Mouse (Mus musculus): ENCODE measurements around the gene Asb6.

The Asb6 gene

DNA sequence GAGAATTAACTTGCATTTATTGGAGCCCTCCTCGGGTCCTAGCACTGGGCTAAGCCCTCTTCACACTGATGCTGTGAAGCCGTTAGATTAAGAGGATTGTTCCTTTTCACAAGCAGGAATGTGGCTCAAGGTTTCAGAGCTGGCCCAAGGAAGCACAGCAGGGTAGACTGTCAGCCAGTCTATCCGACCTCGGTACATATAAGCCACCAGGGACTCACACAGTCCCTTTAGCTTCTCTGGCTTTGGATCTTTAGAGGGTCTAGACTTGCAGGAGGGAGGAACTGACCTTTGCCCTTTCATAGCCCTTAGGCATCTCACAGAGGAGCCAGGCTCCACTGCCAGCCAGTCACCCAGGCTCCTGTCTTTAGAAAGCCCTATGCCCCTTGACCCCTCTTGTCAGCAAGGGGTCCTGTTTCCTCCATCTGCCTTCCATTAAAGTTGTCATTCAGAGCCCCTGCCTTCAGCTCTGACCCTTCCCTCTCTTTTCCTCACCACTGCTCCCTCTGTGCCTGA is at the start of gene Asb6:
Gene Asb6 (minus strand): TSS at position 51 of the 513 bp plus-strand sequence.
- no peak for DNase-seq

DNA sequence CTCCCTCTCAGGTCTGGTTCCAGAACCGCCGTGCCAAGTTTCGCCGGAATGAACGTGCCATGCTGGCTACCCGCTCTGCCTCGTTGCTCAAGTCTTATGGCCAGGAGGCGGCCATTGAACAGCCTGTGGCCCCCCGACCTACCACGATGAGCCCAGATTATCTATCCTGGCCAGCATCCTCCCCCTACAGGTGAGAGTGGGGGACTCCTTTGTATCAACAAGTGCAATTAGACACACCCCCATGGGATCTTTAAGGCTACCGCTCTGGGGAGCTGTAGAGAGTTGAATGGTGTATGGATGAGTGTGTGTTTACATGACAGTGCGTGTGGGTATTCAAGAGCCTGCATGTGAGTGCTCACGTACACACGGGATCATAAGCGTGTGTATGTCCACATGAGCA is 49.3 kb upstream of the Asb6 start:
- DNase-seq = no peak

DNA sequence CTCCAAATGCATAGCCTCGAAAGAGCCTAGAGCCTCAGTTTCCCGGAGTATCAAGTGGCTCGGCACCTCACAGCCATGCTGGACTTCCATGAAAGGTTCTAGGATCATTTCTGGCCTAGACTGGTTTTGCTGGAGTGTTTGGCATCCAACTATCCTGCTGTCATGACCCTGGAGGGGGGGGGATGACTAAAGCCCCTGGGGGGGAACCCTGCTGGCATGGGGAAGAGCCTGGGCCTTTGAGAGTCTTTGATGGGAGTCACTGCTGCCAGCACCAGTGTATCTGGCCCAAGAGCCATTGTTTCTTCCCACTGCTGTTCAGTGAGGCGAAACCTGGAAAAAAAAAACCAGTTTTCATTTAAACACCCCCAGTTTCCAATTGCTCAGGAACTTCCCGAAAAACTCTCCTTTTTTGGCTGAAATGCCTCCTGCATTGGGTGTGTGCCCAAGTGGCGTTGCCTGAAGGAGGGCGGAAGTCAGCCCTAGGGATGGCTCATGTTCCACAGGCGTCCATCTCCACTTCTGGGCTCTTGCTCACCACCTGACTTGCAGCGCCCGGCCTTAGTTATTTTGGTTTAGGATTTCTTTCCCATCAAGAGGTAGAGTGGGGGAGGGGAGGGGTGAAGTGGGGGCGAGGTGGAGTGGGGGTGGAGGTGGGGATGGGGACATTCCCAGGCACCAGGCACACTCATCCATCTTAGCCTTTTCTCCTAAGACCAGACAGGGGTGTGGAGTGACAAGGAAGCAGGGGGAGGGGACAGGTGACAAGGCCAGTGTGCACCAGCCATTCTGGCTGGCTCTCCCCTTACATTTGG is 45.7 kb upstream of the Asb6 start:
- no peak for DNase-seq

DNA sequence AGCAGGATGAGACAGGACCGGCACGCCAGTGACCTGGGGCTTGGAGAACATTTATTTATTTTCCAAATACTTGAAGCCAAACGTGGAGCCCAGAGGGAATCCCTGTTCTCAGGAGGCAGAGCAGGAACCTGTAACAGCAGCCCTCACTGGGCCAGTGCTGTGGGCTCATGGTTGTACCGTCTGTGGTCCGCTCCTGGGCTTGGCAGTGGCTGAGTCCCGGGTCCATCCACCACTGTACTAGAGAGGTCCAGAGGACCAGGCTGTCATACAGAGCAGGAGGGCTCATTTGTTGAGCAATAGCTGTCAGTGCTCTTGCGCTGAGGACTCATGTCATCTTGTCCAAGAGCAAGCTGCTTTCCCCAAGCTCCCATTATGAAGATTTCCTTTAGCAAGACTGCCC is 45.0 kb upstream of the Asb6 start:
- no peak for DNase-seq

DNA sequence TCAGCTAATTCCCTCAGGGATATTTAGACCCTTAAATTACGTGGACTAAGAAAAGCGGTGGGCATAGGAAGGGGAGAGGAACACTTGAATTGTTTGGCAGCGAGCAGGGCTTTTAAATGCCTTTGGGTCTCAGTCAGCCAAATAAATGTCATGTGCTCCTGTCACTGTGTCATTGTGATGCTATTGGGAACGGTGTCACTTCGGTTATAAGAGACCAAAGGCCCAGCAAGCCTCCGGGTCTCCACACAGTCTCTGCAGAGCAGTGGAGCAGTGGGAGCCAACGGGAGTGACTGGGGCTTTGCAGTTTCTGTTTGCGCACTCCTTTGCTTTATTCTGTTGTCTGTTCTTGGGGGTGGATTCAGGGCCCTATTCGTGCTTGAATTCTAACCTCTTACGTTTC is 44.3 kb upstream of the Asb6 start:
- DNase-seq = no peak

DNA sequence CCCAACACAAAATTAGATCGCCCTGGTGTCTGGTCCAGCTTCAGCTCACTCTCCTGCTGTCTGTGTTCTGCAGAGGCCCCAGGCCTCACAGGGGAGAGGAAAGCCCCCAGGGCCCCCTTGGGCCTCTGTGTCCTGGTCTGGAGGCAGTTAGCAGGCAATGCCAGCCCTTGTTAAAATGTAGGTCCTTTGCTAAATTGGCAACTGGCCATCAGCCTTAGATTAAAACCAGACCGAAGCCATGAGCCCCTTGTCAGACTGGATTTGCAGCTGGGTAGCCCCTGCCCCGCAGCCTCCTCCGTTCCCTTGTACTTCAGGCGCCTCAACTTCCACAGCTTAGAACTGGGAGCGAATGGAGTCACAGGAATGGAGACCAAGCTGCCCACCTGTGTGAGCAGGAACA is 42.5 kb upstream of the Asb6 start:
- DNase-seq = no peak

DNA sequence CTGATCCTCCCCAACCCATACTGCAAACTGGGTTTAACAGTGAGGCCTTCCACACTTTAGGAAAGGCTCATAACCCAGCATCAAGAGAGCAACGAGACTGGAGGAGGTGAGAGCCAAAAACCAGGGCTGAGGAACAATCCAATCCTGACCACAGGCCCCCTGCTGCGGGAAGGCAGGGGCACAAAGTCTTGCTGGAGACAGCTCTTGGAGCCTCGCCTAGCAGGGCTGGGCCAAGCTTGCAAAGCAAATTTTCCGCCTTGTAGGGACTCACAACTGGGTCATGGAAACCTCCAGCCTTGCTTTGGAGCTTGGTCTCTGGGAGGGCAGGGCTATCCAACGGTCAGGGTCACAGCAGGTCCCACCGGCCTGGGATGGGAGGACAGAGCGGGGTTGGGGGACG is 40.7 kb upstream of the Asb6 start:
- DNase-seq = peak; percentile 27

DNA sequence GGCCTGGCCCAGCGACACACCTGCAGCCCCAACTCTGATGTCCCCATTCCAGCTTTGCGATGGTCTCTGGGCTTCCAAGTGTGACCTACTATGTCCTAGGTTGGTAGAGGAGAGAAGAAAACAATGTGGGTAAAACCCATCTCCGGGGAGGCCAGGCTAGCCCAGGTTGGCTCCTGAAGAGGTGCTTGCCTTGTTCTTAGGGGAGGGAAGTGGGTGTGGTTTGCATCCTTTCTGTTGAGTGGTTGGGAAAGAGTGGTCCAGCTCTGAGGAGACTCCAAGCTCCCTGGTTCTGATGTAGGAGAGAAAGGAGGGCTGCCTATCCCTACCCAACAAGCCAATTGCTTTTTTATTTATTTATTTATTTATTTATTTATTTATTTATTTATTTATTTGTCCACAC is 35.3 kb upstream of the Asb6 start:
- no peak for DNase-seq

DNA sequence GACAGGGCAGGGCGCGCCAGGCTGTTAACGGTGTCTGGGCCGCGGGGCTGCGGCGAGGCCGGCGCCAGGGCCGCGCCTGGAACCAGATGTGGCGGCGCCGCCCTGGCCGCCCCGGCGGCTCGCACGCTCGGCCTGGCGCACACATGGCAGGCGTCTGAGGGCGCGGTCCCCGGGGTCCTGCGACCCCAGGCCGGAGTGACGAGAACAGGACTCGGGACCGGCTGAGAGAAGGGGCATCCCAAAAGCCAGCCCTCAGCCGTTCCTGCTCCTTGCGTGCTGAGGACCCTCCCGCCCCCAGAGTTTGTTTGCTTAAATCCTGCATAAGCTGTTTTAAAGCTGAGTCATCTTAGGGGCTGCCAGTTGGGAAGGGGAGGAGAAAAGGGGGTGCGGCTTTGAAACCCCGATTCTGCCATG is 34.8 kb upstream of the Asb6 start:
- no peak for DNase-seq

DNA sequence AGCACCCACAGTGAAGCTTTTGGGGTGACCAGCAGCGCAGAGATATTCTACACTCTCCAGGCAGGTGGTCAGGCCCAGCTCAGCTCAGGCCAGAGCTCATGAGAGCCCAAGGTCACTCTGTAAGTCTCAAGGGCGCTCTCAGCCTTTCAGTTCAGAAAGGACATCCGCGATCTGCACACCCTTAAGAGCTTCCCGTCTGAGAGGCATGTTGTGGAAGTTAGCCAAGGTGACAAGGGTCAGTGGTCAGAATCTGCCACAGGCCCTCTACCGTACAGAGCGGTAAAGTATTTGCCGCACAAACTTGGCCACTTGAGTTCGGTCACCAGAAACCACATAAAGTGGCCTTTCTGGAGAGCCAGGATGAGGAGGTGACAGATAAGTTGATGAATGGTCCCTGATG is 33.4 kb upstream of the Asb6 start:
- no peak for DNase-seq

DNA sequence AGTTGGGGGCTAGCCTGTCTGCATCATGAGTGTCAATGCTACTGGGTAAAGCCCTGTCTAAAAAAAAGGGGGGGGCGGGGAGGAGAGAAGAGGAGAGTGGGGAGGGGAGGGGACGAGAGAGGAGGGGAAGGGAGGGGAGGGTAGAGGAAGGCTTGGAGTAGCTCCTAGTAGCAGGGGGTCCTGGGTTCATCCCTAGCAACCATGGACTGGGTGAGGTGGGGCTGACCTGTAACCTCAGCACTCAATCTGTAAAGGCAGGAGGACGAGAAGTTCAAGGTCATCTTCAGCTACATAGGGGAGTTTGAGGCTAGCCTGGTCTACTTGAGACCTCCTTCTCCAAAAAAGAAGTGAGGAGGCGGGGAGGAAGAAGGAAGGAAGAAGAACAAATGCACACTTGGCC is 31.9 kb upstream of the Asb6 start:
- DNase-seq = no peak

DNA sequence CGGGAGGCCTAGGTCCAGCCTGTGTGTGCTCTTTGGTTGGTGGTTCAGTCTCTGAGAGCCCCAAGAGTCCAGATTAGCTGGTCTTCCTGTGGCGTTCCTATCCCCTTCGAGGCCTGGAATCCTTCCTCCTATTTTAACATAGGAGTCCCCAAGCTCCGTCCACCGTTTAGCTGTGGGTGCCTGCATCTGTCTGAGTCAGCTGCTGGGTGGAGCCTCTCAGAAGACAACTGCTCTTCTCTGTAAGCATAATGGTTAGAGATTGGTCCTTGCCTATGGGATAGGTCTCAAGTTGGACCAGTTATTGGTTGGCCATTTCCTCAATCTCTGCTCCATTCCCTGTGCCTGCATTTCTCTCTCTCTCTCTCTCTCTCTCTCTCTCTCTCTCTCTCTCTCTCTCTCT is 29.6 kb upstream of the Asb6 start:
- DNase-seq = no peak

DNA sequence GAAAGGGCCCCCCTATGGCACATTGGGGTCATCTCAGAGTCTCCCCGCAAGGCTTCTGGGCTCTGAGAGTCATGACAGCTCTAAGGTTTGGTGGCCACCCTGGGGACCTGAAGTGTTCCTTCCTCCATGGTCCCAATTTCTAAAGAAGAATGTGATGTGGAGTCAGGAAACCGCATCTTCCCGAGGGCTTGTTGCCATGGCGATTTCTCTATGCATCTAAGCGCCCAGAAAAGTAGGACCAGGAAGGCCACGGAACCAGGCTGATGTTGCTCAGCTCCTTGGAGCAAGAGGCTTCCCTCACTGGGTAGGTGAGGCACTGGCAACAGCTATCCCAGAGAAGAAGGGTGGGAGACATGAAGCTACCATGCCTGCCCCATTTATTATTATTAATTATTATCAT is 26.9 kb upstream of the Asb6 start:
- DNase-seq = no peak

DNA sequence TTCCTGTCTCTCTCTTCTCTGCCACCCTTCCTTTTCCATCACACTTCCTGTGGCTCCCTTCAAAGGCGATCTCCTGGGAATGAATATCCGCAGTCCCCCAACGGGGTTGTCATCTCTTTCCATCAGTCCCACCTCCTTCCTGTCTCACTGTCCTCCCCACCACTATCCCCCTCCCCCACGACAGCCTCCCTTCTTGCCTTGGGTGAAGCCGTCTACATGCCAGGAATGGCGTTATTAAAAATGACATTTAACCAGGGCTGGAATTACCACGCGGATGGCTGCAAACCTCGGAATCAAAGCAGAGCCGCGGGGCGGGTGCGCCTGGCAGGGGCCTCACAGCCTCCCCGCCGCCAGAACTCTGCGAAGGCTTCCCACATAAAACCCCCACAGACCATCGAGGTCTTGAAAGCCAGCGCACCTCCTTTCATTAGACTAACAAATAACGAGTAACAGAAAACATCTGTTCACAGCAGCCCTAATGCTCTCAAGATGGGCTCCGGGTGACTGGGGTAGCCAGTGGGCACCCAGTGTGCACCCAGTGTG is 22.7 kb upstream of the Asb6 start:
- DNase-seq = no peak

DNA sequence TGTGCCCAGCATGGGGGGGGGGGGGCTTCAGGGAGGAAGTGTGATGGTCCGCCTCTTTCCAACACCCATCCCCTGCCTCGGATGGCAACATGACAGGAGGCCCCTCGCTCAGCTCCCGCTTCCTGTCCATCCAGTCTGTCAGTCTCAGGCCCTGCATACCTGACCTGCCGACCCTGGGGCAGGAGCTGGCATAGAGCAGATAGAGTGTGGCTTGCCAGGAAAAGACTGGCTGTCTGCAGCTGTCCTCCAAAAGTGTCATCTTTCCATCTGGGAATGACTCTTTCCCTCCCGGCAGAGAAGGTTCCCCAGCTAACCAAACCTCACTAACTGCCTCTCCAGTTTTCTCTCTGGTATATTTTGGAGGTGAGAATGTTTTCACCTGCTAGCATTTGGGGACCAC is 20.4 kb upstream of the Asb6 start:
- no peak for DNase-seq

DNA sequence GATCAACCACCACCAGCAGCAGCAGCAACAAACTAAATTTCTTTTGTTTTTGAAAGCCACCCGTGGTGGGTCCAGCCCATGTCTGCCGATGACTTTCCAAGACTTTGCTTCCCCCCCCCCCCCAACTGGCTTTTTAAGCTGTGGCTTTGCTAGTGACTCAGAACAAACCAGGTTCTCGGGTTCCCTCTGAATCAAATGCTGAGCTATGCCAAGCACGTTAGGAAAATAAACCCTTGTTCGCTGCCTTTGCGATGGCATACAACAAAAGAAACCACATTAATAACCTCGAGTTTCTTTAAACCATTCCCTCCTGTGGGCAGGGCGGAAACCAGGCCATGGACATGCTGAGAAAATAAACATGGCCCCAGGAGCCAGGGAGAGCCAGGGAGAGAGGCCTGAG is 18.1 kb upstream of the Asb6 start:
- DNase-seq = no peak

DNA sequence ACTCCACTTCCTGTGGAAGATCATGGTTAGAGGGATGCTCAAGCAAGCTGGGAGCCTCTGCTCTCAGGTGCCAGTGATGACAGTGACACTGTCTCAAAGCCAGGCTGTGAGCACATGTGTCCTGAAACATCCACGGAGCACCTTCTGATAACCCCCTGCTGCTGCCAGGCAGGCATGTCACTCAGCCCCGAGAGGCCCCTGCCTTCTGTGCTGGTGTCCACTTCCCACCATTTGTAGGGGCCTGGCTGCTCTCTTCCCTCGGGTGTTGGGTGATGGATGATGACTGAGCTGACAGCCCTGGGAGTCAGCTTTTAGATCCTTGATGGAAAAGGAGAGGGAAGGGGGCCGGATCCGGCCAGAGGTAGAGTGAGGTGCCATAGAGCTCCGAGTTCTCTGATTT is 16.6 kb upstream of the Asb6 start:
- no peak for DNase-seq

DNA sequence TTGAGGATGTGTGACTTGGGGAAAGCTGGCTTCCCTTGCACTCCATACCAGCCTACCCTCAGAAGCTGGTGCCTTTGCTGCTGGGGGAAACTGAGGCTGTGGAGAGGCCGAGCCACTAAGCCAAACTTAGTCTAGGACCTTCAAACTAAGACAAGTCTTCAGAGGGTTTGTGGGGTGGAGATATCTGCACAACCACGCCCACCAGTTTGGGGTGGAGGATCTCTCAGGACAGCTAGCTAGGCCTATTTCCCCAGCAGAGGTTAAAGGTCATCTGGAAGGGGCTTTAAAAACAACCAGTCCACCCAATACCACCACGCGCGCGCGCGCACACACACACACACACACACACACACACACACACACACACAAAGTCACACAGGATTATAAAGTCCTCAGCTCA is 16.1 kb upstream of the Asb6 start:
- no peak for DNase-seq

DNA sequence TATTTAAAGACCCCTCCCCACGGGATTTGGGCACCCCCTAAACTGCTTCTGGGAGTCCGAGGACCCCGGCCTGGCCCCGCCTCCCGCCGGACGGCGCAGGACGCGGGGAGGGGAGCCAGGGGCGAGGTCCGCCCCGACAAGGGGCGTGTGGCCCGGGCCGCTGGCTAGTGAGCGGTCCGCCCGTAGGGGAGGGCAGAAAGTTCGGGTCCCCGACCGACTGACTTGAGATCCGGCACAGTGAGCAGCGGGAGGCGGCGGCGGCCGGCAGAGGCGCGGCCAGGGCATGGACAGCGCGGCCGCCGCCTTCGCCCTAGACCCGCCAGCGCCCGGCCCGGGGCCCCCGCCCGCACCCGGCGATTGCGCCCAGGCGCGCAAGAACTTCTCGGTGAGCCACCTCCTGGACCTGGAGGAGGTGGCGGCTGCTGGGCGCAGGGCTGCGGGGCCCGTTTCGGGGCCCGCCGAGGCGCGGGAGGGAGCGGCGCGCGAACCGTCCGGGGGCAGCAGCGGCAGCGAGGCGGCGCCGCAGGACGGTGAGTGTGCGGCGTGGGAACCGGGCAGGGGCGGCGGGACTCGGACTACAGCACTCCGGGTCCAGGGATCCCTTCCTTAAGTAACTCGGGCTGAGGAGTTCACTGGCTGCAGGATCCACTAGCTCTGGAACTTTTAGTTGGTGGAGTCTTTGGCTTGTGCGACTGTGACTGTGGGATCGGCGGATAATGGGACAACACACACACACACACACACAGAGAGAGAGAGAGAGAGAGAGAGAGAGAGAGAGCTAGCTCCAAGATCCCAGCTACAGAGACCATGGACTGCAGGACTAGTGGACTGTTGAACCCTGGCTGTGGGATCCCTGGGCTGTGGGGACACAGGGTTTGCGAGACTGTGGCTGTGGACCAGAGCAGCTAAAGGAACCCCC is 15.3 kb upstream of the Asb6 start:
- DNase-seq = no peak

DNA sequence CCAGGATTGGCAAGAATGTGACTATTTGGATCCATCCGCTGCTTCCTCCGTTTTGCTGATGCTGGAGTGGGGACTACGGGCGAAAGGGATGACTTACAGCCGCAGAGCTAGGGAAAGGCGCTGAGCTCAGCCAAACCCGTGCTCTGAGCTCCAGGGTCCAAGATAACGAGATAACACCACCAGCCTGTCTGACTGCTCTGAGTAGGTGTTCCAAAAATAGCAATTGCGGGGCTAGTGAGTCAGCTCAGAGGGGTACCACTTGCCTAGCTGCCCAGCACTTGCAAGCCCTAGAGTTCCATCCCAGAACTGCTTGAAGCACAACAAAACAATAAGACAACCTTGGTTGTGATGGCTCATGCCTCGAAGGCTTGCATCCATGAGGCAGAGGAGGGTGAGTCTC is 12.5 kb upstream of the Asb6 start:
- no peak for DNase-seq

DNA sequence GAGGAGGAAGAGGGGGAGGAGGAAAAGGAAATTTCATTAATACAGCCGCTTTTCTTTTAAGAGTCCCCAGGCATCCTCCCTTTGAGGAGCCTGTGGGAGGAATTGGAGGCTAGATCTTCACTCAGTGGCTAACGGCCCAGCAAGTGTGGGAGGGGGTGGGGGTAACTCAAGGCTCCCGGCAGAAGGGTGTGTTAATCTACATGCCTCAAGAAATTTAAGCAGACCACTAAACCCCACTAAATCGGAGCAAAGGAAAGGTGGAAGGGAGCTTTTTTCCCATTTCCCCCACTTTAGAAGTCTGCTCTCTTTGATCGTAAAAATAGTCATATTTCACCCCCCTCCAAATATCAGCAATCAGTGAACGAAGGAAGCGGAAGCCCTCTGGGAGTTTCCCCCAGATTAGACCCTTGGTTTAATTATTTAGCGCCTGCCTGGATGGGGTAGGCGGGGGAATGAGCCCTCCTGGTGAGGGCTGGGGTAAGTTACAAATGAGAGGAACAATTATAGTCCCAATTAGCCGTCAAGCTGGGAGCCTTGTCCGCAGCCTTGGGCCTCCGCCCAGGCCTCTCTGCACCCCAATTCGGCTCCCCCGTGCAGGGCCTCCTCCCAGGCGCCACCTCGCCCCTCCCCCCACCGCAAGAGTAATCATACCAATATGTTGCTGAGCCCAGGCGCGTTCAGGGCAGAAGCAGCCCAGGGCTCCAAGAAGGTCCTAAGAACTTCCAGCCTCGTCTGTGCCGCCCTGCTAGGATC is 6.3 kb upstream of the Asb6 start:
- no peak for DNase-seq

DNA sequence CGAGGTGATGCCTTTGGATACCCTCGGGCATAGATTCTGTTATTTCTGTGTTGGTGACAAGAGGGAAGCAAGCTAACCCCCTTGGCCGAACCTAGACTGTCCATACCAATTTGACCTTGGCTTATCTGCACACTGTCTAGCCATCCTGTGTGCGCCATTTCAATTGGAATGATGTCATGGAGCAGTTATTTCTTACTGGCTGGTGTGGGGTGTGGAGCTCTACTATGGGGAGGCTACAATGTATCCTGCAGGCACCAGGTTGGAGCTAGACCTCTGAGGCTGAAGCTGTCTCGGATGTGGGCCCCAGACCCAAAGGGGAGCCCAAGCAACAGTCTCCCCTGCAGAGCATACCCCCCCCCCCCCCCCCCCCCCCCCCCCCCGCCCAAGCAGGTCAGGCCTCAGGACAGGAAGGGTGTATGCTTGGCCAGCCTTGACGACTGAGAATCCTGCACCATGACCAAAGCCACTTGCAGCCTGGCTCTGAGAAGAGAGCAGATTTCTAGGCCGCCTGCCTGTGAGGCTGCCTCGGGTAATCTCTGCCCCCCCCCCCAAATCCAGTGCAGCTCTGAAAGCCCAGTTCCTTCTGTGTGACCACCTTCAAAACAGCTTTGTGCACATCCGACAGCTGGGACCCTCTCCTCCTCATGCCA is 4.4 kb upstream of the Asb6 start, which contains the start of gene Prrx2:
Gene Prrx2 (plus strand): TSS at position 600 of the 650 bp plus-strand sequence.
- DNase-seq = no peak
